Comparison of ENCODE assay signal across 8 mouse cellular contexts in the genomic region with DNA sequence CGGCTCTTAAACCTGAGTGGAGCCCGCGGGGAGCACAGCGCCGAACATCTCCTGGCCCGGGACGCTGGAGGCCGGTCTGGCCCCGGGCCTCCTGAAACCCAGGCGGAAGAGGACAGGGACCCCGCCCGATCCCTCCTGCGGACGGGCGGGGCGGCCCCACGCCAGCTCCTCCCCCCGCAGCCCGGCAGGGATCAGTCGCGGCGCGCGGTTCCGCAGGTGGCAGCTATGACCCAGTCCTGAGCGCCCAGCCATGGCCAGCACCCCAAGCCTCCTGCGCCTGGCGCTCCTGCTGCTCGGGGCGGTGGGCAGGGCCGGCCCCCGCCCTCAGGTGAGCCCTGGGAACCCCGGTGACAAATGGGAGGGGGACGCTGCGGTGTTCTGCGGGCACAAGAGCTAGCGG. TPM values are rescaled to one million over a fixed set of nuclear protein-coding genes. Genes with fewer than 3 reads are reported as not detected.
DNase-seq lines count a peak whose midpoint lies in the region; ATAC-seq and TF ChIP-seq lines count a peak whose summit lies in the region.

A gene (plus strand): TSS at position 191 of the 400 bp plus-strand sequence.

- ATAC-seq in heart, embryonic 12.5 days (ENCODE audit: insufficient number of reproducible peaks, low FRiP score), result peak; percentile 39; the same call in 1 of the 2 replicates
- no peak for ATAC-seq in embryonic facial prominence, embryonic 13.5 days (ENCODE audit: insufficient number of reproducible peaks, insufficient read depth, low FRiP score, low TSS enrichment, low read depth)
- no peak for ATAC-seq in kidney, postnatal 0 days (replicated peaks; ENCODE audit: low FRiP score, low read depth)

- DNase-seq in heart, adult 9 months (ENCODE audit: low spot score in 2 of 2), result no peak
- DNase-seq in kidney, postnatal 0 days (ENCODE audit: low spot score), result no peak
- DNase-seq in right cerebral cortex, postnatal 25 days, result no peak
- DNase-seq in left cerebral cortex, postnatal 36 days (ENCODE audit: low spot score in 2 of 2), result no peak
- DNase-seq in left cerebral cortex, adult 18-20 months (ENCODE audit: low spot score in 2 of 2), result no peak

- no peak within 1 kb of the TSS for H3K27ac ChIP-seq in heart, embryonic 12.5 days (ENCODE audit: poor library complexity, severe bottlenecking)
- H3K27ac ChIP-seq in embryonic facial prominence, embryonic 13.5 days, result no peak within 1 kb of the TSS
- no peak within 1 kb of the TSS for H3K27ac ChIP-seq in kidney, postnatal 0 days

- peaks cover 9% of the 10 kb centered on the region for H3K4me1 ChIP-seq in heart, embryonic 12.5 days (replicated peaks)
- H3K4me1 ChIP-seq in embryonic facial prominence, embryonic 13.5 days, result peaks cover 8% of the 10 kb centered on the region
- H3K4me1 ChIP-seq in kidney, postnatal 0 days (replicated peaks; ENCODE audit: insufficient read depth, low read length), result no peaks in the 10 kb centered on the region
- peaks cover 27% of the 10 kb centered on the region for H3K4me1 ChIP-seq in megakaryocyte, embryonic 14.5 days

- no peaks in the 10 kb centered on the region for H3K36me3 ChIP-seq in heart, embryonic 12.5 days
- H3K36me3 ChIP-seq in embryonic facial prominence, embryonic 13.5 days, result no peaks in the 10 kb centered on the region
- H3K36me3 ChIP-seq in kidney, postnatal 0 days (ENCODE audit: insufficient read depth, low read length), result no peaks in the 10 kb centered on the region
- no peaks in the 10 kb centered on the region for H3K36me3 ChIP-seq in megakaryocyte, embryonic 14.5 days (replicated peaks; ENCODE audit: low read length)

- peaks cover 69% of the 10 kb centered on the region for H3K27me3 ChIP-seq in heart, embryonic 12.5 days (replicated peaks)
- H3K27me3 ChIP-seq in embryonic facial prominence, embryonic 13.5 days, result peaks cover 51% of the 10 kb centered on the region
- H3K27me3 ChIP-seq in kidney, postnatal 0 days (ENCODE audit: insufficient read depth, low read length), result peaks cover 12% of the 10 kb centered on the region; the same call in 1 of the 2 replicates
- H3K27me3 ChIP-seq in megakaryocyte, embryonic 14.5 days (replicated peaks), result peaks cover 80% of the 10 kb centered on the region

- no peaks in the 10 kb centered on the region; the same call in 1 of the 2 replicates for H3K9me3 ChIP-seq in heart, embryonic 12.5 days (replicated peaks)
- H3K9me3 ChIP-seq in embryonic facial prominence, embryonic 13.5 days, result peaks cover 3% of the 10 kb centered on the region; the same call in 1 of the 2 replicates
- H3K9me3 ChIP-seq in kidney, postnatal 0 days (replicated peaks; ENCODE audit: low read length), result no peaks in the 10 kb centered on the region
- H3K9me3 ChIP-seq in megakaryocyte, embryonic 14.5 days, result peaks cover 31% of the 10 kb centered on the region

- no peak for TF ChIP-seq CTCF in kidney, postnatal 0 days (IDR thresholded peaks at IDR 0.05; ENCODE audit: low read depth)

- H3K4me2 ChIP-seq in heart, embryonic 12.5 days, result peak within 1 kb of the TSS; percentile 94
- peak within 1 kb of the TSS; percentile 93 for H3K4me2 ChIP-seq in embryonic facial prominence, embryonic 13.5 days
- peak within 1 kb of the TSS; percentile 85 for H3K4me2 ChIP-seq in kidney, postnatal 0 days (ENCODE audit: low read length)

- intact Hi-C loops in left cerebral cortex, postnatal 36 days (cut with DNase I), result no loop called here

- H3K9ac ChIP-seq in heart, embryonic 12.5 days, result peak within 1 kb of the TSS; percentile 57; the same call in 1 of the 2 replicates
- H3K9ac ChIP-seq in embryonic facial prominence, embryonic 13.5 days, result peak within 1 kb of the TSS; percentile 65
- peak within 1 kb of the TSS; percentile 32; the same call in 1 of the 2 replicates for H3K9ac ChIP-seq in kidney, postnatal 0 days (ENCODE audit: low read depth, low read length)

- under 1% methylated on average over 37 of the region's 37 CpGs for WGBS in heart, embryonic 12.5 days
- WGBS in embryonic facial prominence, embryonic 13.5 days, result under 1% methylated on average over 36 of the region's 37 CpGs
- WGBS in kidney, postnatal 0 days, result 5% methylated on average over 34 of the region's 37 CpGs

- H3K4me3 ChIP-seq in heart, embryonic 12.5 days, result peak within 1 kb of the TSS; percentile 57
- H3K4me3 ChIP-seq in embryonic facial prominence, embryonic 13.5 days, result peak within 1 kb of the TSS; percentile 48
- peak within 1 kb of the TSS; percentile 40 for H3K4me3 ChIP-seq in kidney, postnatal 0 days (replicated peaks; ENCODE audit: low read depth, low read length)
- H3K4me3 ChIP-seq in megakaryocyte, embryonic 14.5 days (replicated peaks), result peak within 1 kb of the TSS; percentile 84

RNA-seq across cellular contexts. Expression of the gene that starts here (rescaled TPM):
- polyA plus RNA-seq in heart, embryonic 12.5 days (2016; fragmentation: Nextera tagmentation; extraction: Ambion mirVana), result 0.13 and 0.15 TPM in 2 replicates
- polyA plus RNA-seq in embryonic facial prominence, embryonic 13.5 days (2015; fragmentation: Nextera tagmentation; extraction: Ambion mirVana), result 0.03 TPM in 1 of 2 replicates, not detected in the other
- 0.33 and 0.46 TPM in 2 replicates for polyA plus RNA-seq in kidney, postnatal 0 days (2015; fragmentation: Nextera tagmentation; extraction: Ambion mirVana)
- polyA plus RNA-seq in megakaryocyte, embryonic 14.5 days (2012; ENCODE audit: insufficient read depth, low replicate concordance), result not detected in 2 replicates
- 1 to 10 TPM in 1 of 2 experiments, under 1 TPM in 1; 0.42 to 1.1 TPM for total RNA-seq in left cerebral cortex, postnatal 36 days (2021)
- total RNA-seq in left cerebral cortex, adult 18-20 months (2021), result under 1 TPM; 0.56 to 0.65 TPM

Comparison
In these comparisons a context has a peak if more than half of its experiments do, and no peak if none do; other contexts are left out.
1. Peak in ATAC-seq, H3K4me3 ChIP-seq, H3K9ac ChIP-seq and H3K4me2 ChIP-seq in heart, embryonic 12.5 days; RNA of the gene not detected or under 1 TPM.